Mouse (Mus musculus) intestine, embryonic 16.5 days (tissue): ENCODE measurements around the gene Nav2. TPM values are rescaled to one million over a fixed set of nuclear protein-coding genes. Genes with fewer than 3 reads are reported as not detected.

ENCODE experiments used
- ATAC-seq: fragments of 200-750 bp; cut with Nextera tagmentation; 2 replicates; pipeline ENCODE4 v1.8.0; 2017; ENCODE audit warnings: moderate TSS enrichment, moderate library complexity
- H3K27ac ChIP-seq: fragments of 300-500 bp; sonication (generic); 2 replicates; pipeline ENCODE4 v1.5.1; 2014; ENCODE audit warnings: mild to moderate bottlenecking, low read length
- H3K27me3 ChIP-seq: fragments of 300-500 bp; sonication (generic); replicated peaks from 2 replicates; pipeline ENCODE4 v1.6.1; 2014; ENCODE audit warnings: low read length, control low read depth, mixed read lengths; ENCODE audit not compliant: control insufficient read depth, insufficient read depth
- H3K36me3 ChIP-seq: fragments of 300-500 bp; sonication (generic); 2 replicates; pipeline ENCODE4 v1.6.1; 2014; ENCODE audit warnings: low read length, control low read depth; ENCODE audit not compliant: control insufficient read depth, insufficient read depth
- H3K4me1 ChIP-seq: fragments of 300-500 bp; sonication (generic); 2 replicates; pipeline ENCODE4 v1.6.1; 2014; ENCODE audit warnings: low read length, control low read depth, mixed read lengths; ENCODE audit not compliant: control insufficient read depth, insufficient read depth
- H3K4me2 ChIP-seq: fragments of 300-500 bp; sonication (generic); 2 replicates; pipeline ENCODE4 v1.6.1; 2014; ENCODE audit warnings: low read depth, low read length, control low read depth
- H3K4me3 ChIP-seq: fragments of 300-500 bp; sonication (generic); 2 replicates; pipeline ENCODE4 v1.5.1; 2014; ENCODE audit warnings: mild to moderate bottlenecking, low read length
- H3K9ac ChIP-seq: fragments of 300-500 bp; sonication (generic); 2 replicates; pipeline ENCODE4 v1.6.1; 2014; ENCODE audit warnings: low read depth, low read length
- H3K9me3 ChIP-seq: fragments of 300-500 bp; sonication (generic); 2 replicates; pipeline ENCODE4 v1.6.1; 2016; ENCODE audit warnings: low read length, control low read depth; ENCODE audit not compliant: control insufficient read depth
- WGBS: fragments of 180-500 bp; shearing (Covaris S2); extraction: QIAGEN DNeasy Blood & Tissue Kit; methylation state at CpG from one replicate; pipeline ENCODE4 v1.1.7; 2014; 5-methylcytosine and 5-hydroxymethylcytosine counted together
- polyA plus RNA-seq: library from polyadenylated mRNA; unstranded; fragments of >200 nt; fragmentation: Nextera tagmentation; extraction: Ambion mirVana; gene quantifications from 2 replicates; pipeline ENCODE4 v1.2.1, GENCODE M21; 2015

The Nav2 gene
- polyA plus RNA-seq, 1 experiment from 2014 or later = 15.3 TPM

- Histone ChIP-seq H3K36me3 (no peaks in the 10 kb centered on the region), H3K27ac (peak overlapping the region; percentile 33), H3K9ac (no peak overlapping the region), H3K27me3 (no peaks in the 10 kb centered on the region), H3K4me1 (peaks cover 10% of the 10 kb centered on the region; the same call in 1 of the 2 replicates), H3K4me3 (no peak overlapping the region), H3K9me3 (no peaks in the 10 kb centered on the region), H3K4me2 (no peak overlapping the region)
- 51% methylated on average over 6 of the region's 6 CpGs for WGBS
- ATAC-seq = peak; percentile 84
Measured at GRCm38 (mm10) chr7:49045499-49046346, 137.2 kb downstream of the Nav2 start.

- no peaks in the 10 kb centered on the region for H3K36me3 ChIP-seq
- no peaks in the 10 kb centered on the region for H3K27me3 ChIP-seq
- H3K4me1 ChIP-seq = peaks cover 10% of the 10 kb centered on the region; the same call in 1 of the 2 replicates
- H3K9me3 ChIP-seq = no peaks in the 10 kb centered on the region
- no peak overlapping the region for H3K4me2 ChIP-seq
- H3K9ac ChIP-seq = no peak overlapping the region
- peak; percentile 51 for ATAC-seq
- 39% methylated on average over 6 of the region's 6 CpGs for WGBS
- H3K27ac ChIP-seq = peak overlapping the region; percentile 49
- no peak overlapping the region for H3K4me3 ChIP-seq
Measured at GRCm38 (mm10) chr7:49046347-49046989, 138.0 kb downstream of the Nav2 start.

GRCm38 (mm10) chr7:49047336-49047735 is 138.8 kb downstream of the Nav2 start:
- Histone ChIP-seq H3K4me2 (0 out of 2 replicates have a peak overlapping the region, but pooled peaks have one; percentile 2), H3K9ac (no peak overlapping the region), H3K36me3 (no peaks in the 10 kb centered on the region), H3K9me3 (no peaks in the 10 kb centered on the region), H3K4me3 (no peak overlapping the region), H3K27ac (no peak overlapping the region), H3K4me1 (peaks cover 10% of the 10 kb centered on the region; the same call in 1 of the 2 replicates), H3K27me3 (no peaks in the 10 kb centered on the region)
- 45% methylated on average over 8 of the region's 8 CpGs for WGBS
- 0 out of 2 replicates have a peak, but pooled peaks have one; percentile 26 for ATAC-seq

- no peak overlapping the region for H3K4me2 ChIP-seq
- no peaks in the 10 kb centered on the region for H3K36me3 ChIP-seq
- H3K4me1 ChIP-seq = no peaks in the 10 kb centered on the region
- no peaks in the 10 kb centered on the region for H3K27me3 ChIP-seq
- WGBS = 85% methylated on average over 9 of the region's 9 CpGs
- no peaks in the 10 kb centered on the region for H3K9me3 ChIP-seq
- no peak overlapping the region for H3K27ac ChIP-seq
- no peak for ATAC-seq
- H3K4me3 ChIP-seq = no peak overlapping the region
- no peak overlapping the region for H3K9ac ChIP-seq
Measured at GRCm38 (mm10) chr7:49052871-49053618, 144.5 kb downstream of the Nav2 start.

- Histone ChIP-seq H3K9me3 (no peaks in the 10 kb centered on the region), H3K4me1 (no peaks in the 10 kb centered on the region), H3K4me2 (no peak overlapping the region), H3K9ac (no peak overlapping the region), H3K27ac (no peak overlapping the region), H3K27me3 (no peaks in the 10 kb centered on the region), H3K36me3 (no peaks in the 10 kb centered on the region), H3K4me3 (no peak overlapping the region)
- no peak for ATAC-seq
- WGBS = 83% methylated on average over 10 of the region's 10 CpGs
Measured at GRCm38 (mm10) chr7:49055273-49055672, 146.8 kb downstream of the Nav2 start.

GRCm38 (mm10) chr7:49058304-49059012 is 149.9 kb downstream of the Nav2 start:
- Histone ChIP-seq H3K4me2 (no peak overlapping the region), H3K27me3 (no peaks in the 10 kb centered on the region), H3K9ac (no peak overlapping the region), H3K9me3 (no peaks in the 10 kb centered on the region), H3K4me1 (no peaks in the 10 kb centered on the region), H3K4me3 (no peak overlapping the region), H3K27ac (no peak overlapping the region), H3K36me3 (no peaks in the 10 kb centered on the region)
- WGBS = 71% methylated on average over 8 of the region's 8 CpGs
- no peak for ATAC-seq

GRCm38 (mm10) chr7:49064792-49065521 is 156.4 kb downstream of the Nav2 start:
- Histone ChIP-seq H3K27me3 (no peaks in the 10 kb centered on the region), H3K4me3 (no peak overlapping the region), H3K9me3 (no peaks in the 10 kb centered on the region), H3K4me2 (no peak overlapping the region), H3K9ac (no peak overlapping the region), H3K4me1 (no peaks in the 10 kb centered on the region), H3K27ac (no peak overlapping the region), H3K36me3 (no peaks in the 10 kb centered on the region)
- ATAC-seq = no peak
- 59% methylated on average over 4 of the region's 4 CpGs for WGBS

- no peak overlapping the region for H3K27ac ChIP-seq
- no peak overlapping the region for H3K4me3 ChIP-seq
- H3K9me3 ChIP-seq = no peaks in the 10 kb centered on the region
- no peaks in the 10 kb centered on the region for H3K36me3 ChIP-seq
- no peak overlapping the region for H3K4me2 ChIP-seq
- WGBS = 73% methylated on average over 9 of the region's 9 CpGs
- H3K4me1 ChIP-seq = no peaks in the 10 kb centered on the region
- no peak overlapping the region for H3K9ac ChIP-seq
- no peak for ATAC-seq
- no peaks in the 10 kb centered on the region for H3K27me3 ChIP-seq
Measured at GRCm38 (mm10) chr7:49065621-49066475, 157.3 kb downstream of the Nav2 start.
